Mouse (Mus musculus) limb, embryonic 13.5 days (tissue): ENCODE data around the gene Gm49322. TPM values are rescaled to one million over a fixed set of nuclear protein-coding genes. Genes with fewer than 3 reads are reported as not detected.
"Not testable (repeated sequence)": the region's sequence is repeated elsewhere in the genome, so short reads cannot be mapped to it uniquely, and the experiment has no call there.

Experiments used
- ATAC-seq: fragments of 200-750 bp; cut with Nextera tagmentation; 2 replicates; pipeline ENCODE4 v1.8.0; 2017; ENCODE audit warnings: low read depth, moderate number of reproducible peaks, moderate TSS enrichment; ENCODE audit not compliant: low FRiP score
- H3K27ac ChIP-seq: fragments of 300-500 bp; sonication (generic); 2 replicates; pipeline ENCODE4 v1.5.1; 2015; ENCODE audit warnings: inconsistent platforms, mild to moderate bottlenecking, moderate library complexity
- H3K27me3 ChIP-seq: fragments of 300-500 bp; sonication (generic); 2 replicates; pipeline ENCODE4 v1.6.1; 2015; ENCODE audit warnings: mild to moderate bottlenecking, inconsistent platforms
- H3K36me3 ChIP-seq: fragments of 300-500 bp; sonication (generic); 2 replicates; pipeline ENCODE4 v1.6.1; 2015; ENCODE audit warnings: inconsistent platforms, mild to moderate bottlenecking, moderate library complexity
- H3K4me1 ChIP-seq: fragments of 300-500 bp; sonication (generic); 2 replicates; pipeline ENCODE4 v1.6.1; 2015; ENCODE audit warnings: inconsistent platforms
- H3K4me2 ChIP-seq: fragments of 300-500 bp; sonication (generic); replicated peaks from 2 replicates; pipeline ENCODE4 v1.6.1; 2015; ENCODE audit warnings: inconsistent platforms, mild to moderate bottlenecking, moderate library complexity
- H3K4me3 ChIP-seq: fragments of 300-500 bp; sonication (generic); 2 replicates; pipeline ENCODE4 v1.5.1; 2015; ENCODE audit warnings: moderate library complexity, mild to moderate bottlenecking, inconsistent platforms
- H3K9ac ChIP-seq: fragments of 300-500 bp; sonication (generic); 2 replicates; pipeline ENCODE4 v1.6.1; 2015; ENCODE audit warnings: mild to moderate bottlenecking, inconsistent platforms
- H3K9me3 ChIP-seq: fragments of 300-500 bp; sonication (generic); 2 replicates; pipeline ENCODE4 v1.6.1; 2016; ENCODE audit warnings: inconsistent platforms
- WGBS: fragments of 180-500 bp; shearing (Covaris S2); methylation state at CpG from one replicate; pipeline ENCODE4 v1.1.7; 2015; 5-methylcytosine and 5-hydroxymethylcytosine counted together
- polyA plus RNA-seq: library from polyadenylated mRNA; unstranded; fragments of >200 nt; fragmentation: Nextera tagmentation; extraction: Ambion mirVana; gene quantifications from 2 replicates; pipeline ENCODE4 v1.2.1, GENCODE M21; 2015

The Gm49322 gene
- polyA plus RNA-seq, 1 experiment from 2014 or later, result 5.6 TPM

- H3K4me2 ChIP-seq, result peak overlapping the region; percentile 72
- no peaks in the 10 kb centered on the region for H3K9me3 ChIP-seq
- H3K4me3 ChIP-seq, result peak overlapping the region; percentile 90
- ATAC-seq, result no peak
- peaks cover 14% of the 10 kb centered on the region for H3K36me3 ChIP-seq
- 54% methylated on average over 16 of the region's 16 CpGs for WGBS
- H3K9ac ChIP-seq, result peak overlapping the region; percentile 64
- H3K4me1 ChIP-seq, result peaks cover 30% of the 10 kb centered on the region
- H3K27ac ChIP-seq, result peak overlapping the region; percentile 86; the same call in 1 of the 2 replicates
- H3K27me3 ChIP-seq, result no peaks in the 10 kb centered on the region
Observed at GRCm38 (mm10) chr10:80620796-80621689, 15.2 kb downstream of the Gm49322 start.

DNA sequence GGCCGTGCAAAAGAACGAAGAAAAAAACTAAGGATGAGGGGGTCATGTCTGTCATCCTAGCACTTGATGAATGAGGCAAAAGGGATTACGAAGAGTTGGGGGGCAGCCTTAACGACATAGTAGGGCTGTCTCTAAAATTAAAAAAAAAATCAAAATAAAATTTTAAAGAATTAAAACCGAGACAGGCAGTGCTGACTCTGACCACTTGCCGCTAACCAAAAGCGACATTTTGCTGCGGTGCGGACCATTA, 15.8 kb downstream of the Gm49322 start:
- Histone ChIP-seq H3K27ac (peak overlapping the region; percentile 86; the same call in 1 of the 2 replicates), H3K27me3 (no peaks in the 10 kb centered on the region), H3K36me3 (peaks cover 13% of the 10 kb centered on the region), H3K4me3 (peak overlapping the region; percentile 90), H3K9me3 (no peaks in the 10 kb centered on the region), H3K9ac (peak overlapping the region; percentile 64), H3K4me2 (peak overlapping the region; percentile 72), H3K4me1 (peaks cover 30% of the 10 kb centered on the region)
- WGBS, result 3% methylated on average over 9 of the region's 9 CpGs
- no peak for ATAC-seq

GRCm38 (mm10) chr10:80621940-80622660, 16.3 kb downstream of the Gm49322 start:
- Histone ChIP-seq H3K9ac (peak overlapping the region; percentile 60), H3K4me2 (peak overlapping the region; percentile 99), H3K9me3 (no peaks in the 10 kb centered on the region), H3K36me3 (peaks cover 13% of the 10 kb centered on the region), H3K27me3 (no peaks in the 10 kb centered on the region), H3K4me3 (peak overlapping the region; percentile 90), H3K4me1 (peaks cover 30% of the 10 kb centered on the region), H3K27ac (peak overlapping the region; percentile 86; the same call in 1 of the 2 replicates)
- under 1% methylated on average over 64 of the region's 64 CpGs for WGBS
- peak; percentile 96 for ATAC-seq

DNA sequence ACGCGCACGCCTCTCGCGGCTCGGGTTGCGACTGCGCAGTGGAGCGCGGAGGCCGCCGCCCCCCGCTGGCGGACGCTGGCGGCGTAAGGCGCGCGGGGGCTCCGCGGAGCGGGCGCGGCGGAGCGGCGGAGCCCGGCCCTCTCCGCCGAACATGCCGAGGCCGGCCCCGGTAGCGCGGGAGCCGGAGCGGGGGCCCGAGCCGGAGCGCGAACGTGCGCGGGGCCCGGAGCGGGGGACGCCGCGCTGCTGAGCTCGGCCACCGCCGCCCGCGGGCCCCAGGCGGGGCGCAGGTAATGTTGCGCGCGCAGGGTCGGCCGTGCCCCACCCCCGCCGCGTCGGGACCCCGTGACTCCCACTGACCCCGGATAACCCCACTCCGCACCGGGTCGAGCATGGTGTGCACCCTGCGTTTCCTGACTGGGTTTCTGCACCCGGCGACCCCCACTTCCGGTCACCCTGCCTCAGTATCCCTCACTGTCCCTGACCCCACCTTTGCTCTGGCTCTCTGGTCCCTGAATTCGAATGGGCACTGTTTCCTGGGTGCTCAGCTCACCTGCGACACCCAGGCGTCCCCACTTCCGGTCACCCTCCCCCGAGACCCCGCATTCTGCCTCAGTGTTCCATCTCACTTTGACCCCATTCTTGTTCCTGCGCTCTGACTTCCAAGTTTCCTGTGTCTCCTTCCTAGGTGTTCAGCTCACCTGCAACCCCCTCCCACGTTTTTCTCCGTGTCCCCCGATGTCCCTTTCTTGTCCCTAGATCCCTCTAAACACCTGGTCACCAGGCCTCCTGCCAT, 17.0 kb downstream of the Gm49322 start, which contains the start of gene Csnk1g2:
Gene Csnk1g2, plus strand, starts transcription at position 178 of the 796 bp plus-strand sequence.
- Histone ChIP-seq H3K36me3 (peaks cover 13% of the 10 kb centered on the region), H3K4me1 (peaks cover 34% of the 10 kb centered on the region), H3K27me3 (no peaks in the 10 kb centered on the region), H3K9ac (peak within 1 kb of the TSS; percentile 95), H3K9me3 (no peaks in the 10 kb centered on the region), H3K4me2 (peak within 1 kb of the TSS; percentile 99), H3K4me3 (peak within 1 kb of the TSS; percentile 90), H3K27ac (peak within 1 kb of the TSS; percentile 86)
- WGBS, result under 1% methylated on average over 58 of the region's 85 CpGs
- peak; percentile 13 for ATAC-seq

- Histone ChIP-seq H3K4me2 (peak overlapping the region; percentile 99), H3K27me3 (no peaks in the 10 kb centered on the region)
- WGBS, result 7% methylated on average over 15 of the region's 15 CpGs
Observed at GRCm38 (mm10) chr10:80623457-80624191, 17.8 kb downstream of the Gm49322 start.

GRCm38 (mm10) chr10:80625764-80626163, 19.9 kb downstream of the Gm49322 start:
- Histone ChIP-seq H3K4me3 (no peak overlapping the region), H3K4me1 (peaks cover 34% of the 10 kb centered on the region), H3K9ac (no peak overlapping the region), H3K27me3 (no peaks in the 10 kb centered on the region), H3K27ac (no peak overlapping the region), H3K9me3 (no peaks in the 10 kb centered on the region), H3K36me3 (peaks cover 22% of the 10 kb centered on the region), H3K4me2 (no peak overlapping the region)
- WGBS, result 82% methylated on average over 4 of the region's 4 CpGs
- ATAC-seq, result no peak

More at GRCm38 (mm10) chr10:80623457-80624191, 17.8 kb downstream of the Gm49322 start:
- Histone ChIP-seq H3K4me1 (peaks cover 34% of the 10 kb centered on the region), H3K9me3 (no peaks in the 10 kb centered on the region), H3K27ac (peak overlapping the region; percentile 81), H3K4me3 (peak overlapping the region; percentile 90), H3K9ac (peak overlapping the region; percentile 95), H3K36me3 (peaks cover 13% of the 10 kb centered on the region)
- ATAC-seq, result no peak

- H3K9me3 ChIP-seq, result no peaks in the 10 kb centered on the region
- ATAC-seq, result no peak
- H3K36me3 ChIP-seq, result peaks cover 37% of the 10 kb centered on the region
- 0 out of 2 replicates have a peak overlapping the region, but pooled peaks have one; percentile 2 for H3K4me2 ChIP-seq
- peaks cover 29% of the 10 kb centered on the region for H3K4me1 ChIP-seq
- H3K4me3 ChIP-seq, result no peak overlapping the region
- H3K9ac ChIP-seq, result peak overlapping the region; percentile 40; the same call in 1 of the 2 replicates
- WGBS, result 64% methylated on average over 2 of the region's 2 CpGs
- H3K27me3 ChIP-seq, result no peaks in the 10 kb centered on the region
- H3K27ac ChIP-seq, result no peak overlapping the region
Observed at GRCm38 (mm10) chr10:80627685-80628084, 21.9 kb downstream of the Gm49322 start.

DNA sequence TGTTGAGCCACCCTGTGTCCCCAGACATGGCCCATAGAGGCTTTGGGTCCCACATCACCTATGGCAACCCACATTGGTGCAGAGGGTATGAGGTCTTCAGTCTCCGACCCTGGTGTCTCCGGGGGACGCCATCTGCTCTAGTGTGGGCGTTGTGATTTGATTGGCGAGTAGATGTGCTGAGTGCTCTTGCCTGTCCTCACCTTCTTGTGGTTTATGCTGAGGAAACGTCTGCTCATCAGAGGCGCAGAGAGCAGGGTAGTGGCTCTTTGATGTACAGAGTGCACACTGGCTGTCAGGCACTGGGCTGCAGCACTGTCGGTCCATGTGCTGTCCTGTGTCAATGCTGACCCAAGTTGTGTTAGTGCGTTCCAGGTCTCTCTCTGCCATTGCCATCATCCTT, 23.1 kb downstream of the Gm49322 start:
- Histone ChIP-seq H3K4me3 (no peak overlapping the region), H3K36me3 (peaks cover 42% of the 10 kb centered on the region)
- ATAC-seq, result no peak

DNA sequence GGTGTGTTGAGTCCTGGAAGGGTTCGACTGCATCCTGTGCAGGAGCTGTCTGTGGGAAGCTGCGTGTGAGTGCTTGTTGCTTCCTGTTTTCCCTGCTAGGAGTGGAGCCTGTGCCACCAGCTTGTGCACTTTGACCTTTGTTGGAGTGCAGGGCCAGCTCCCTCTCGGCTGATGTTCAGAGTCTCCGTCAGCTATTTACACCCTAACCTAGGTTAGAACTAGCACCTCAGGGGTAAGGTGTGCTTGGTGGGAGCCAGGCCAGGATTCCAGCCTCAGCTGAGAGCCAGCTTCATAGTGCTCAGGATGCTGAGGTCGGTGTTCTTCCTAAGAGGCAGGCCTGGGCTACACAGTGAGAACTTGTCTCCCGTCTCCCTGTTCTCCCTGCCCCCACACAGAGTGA, 29.5 kb downstream of the Gm49322 start:
- Histone ChIP-seq H3K36me3 (peaks cover 88% of the 10 kb centered on the region), H3K4me2 (no peak overlapping the region), H3K27ac (no peak overlapping the region), H3K4me3 (no peak overlapping the region), H3K9ac (no peak overlapping the region), H3K4me1 (no peaks in the 10 kb centered on the region), H3K27me3 (no peaks in the 10 kb centered on the region), H3K9me3 (no peaks in the 10 kb centered on the region)
- no peak for ATAC-seq
- WGBS, result 89% methylated on average over 6 of the region's 6 CpGs

More for the DNA sequence above, 23.1 kb downstream of the Gm49322 start:
- no peaks in the 10 kb centered on the region for H3K9me3 ChIP-seq
- H3K9ac ChIP-seq, result no peak overlapping the region
- H3K4me2 ChIP-seq, result no peak overlapping the region
- H3K27me3 ChIP-seq, result no peaks in the 10 kb centered on the region
- 86% methylated on average over 9 of the region's 9 CpGs for WGBS
- H3K27ac ChIP-seq, result no peak overlapping the region
- peaks cover 21% of the 10 kb centered on the region for H3K4me1 ChIP-seq

DNA sequence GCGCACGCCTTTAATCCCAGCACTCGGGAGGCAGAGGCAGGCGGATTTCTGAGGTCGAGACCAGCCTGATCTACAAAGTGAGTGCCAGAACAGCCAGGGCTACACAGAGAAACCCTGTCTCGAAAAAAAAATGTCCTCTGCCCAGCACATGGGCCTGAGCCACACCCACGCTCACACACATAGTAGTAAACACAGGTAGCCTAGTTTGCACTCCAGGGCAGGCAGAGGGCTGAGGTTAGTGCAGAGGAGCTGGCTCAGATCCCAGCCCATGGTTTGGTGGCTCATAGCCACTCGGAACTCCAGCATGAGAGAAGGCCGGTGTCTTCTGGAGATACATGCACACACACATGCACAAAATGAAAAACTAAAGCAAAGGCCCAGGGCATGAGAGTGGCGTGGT, 41.1 kb downstream of the Gm49322 start:
- Histone ChIP-seq H3K9ac (no peak overlapping the region), H3K27me3 (no peaks in the 10 kb centered on the region), H3K36me3 (peaks cover 84% of the 10 kb centered on the region), H3K27ac (no peak overlapping the region), H3K9me3 (no peaks in the 10 kb centered on the region), H3K4me1 (no peaks in the 10 kb centered on the region), H3K4me3 (no peak overlapping the region), H3K4me2 (no peak overlapping the region)
- WGBS, result 91% methylated on average over 10 of the region's 10 CpGs
- no peak for ATAC-seq

GRCm38 (mm10) chr10:80649910-80650309, 44.1 kb downstream of the Gm49322 start:
- H3K4me1 ChIP-seq, H3K4me2 ChIP-seq, H3K4me3 ChIP-seq, H3K27me3 ChIP-seq, H3K27ac ChIP-seq, H3K9me3 ChIP-seq, H3K9ac ChIP-seq, ATAC-seq: not testable (repeated sequence)
- WGBS, result 83% methylated on average over 6 of the region's 6 CpGs
- peaks cover 58% of the 10 kb centered on the region for H3K36me3 ChIP-seq
